Mouse (Mus musculus) kidney, embryonic 14.5 days (tissue): ENCODE measurements at regions not wholly inside any gene's neighbourhood (a gene's known extent, or its start where the extent isn't known, plus 50 kb on each side); places are given as distances from the start of the nearest gene placed in this dataset.

Experiments
- ATAC-seq: fragments of 200-750 bp; cut with Nextera tagmentation; 2 replicates; pipeline ENCODE4 v1.8.0; 2017; ENCODE audit warnings: moderate number of reproducible peaks, mild to moderate bottlenecking, moderate TSS enrichment, moderate library complexity; ENCODE audit not compliant: low FRiP score, low TSS enrichment
- H3K27ac ChIP-seq: fragments of 300-500 bp; sonication (generic); 2 replicates; pipeline ENCODE4 v1.5.1; 2014; ENCODE audit warnings: low read depth, mild to moderate bottlenecking, low read length, moderate library complexity, mixed read lengths
- H3K27me3 ChIP-seq: fragments of 300-500 bp; sonication (generic); 2 replicates; pipeline ENCODE4 v1.6.1; 2014; ENCODE audit warnings: mild to moderate bottlenecking, low read length; ENCODE audit not compliant: control insufficient read depth, insufficient read depth
- H3K36me3 ChIP-seq: fragments of 300-500 bp; sonication (generic); 2 replicates; pipeline ENCODE4 v1.6.1; 2014; ENCODE audit warnings: low read length, mixed read lengths; ENCODE audit not compliant: control insufficient read depth, insufficient read depth
- H3K4me1 ChIP-seq: fragments of 300-500 bp; sonication (generic); 2 replicates; pipeline ENCODE4 v1.6.1; 2014; ENCODE audit warnings: low read length, mixed read lengths; ENCODE audit not compliant: control insufficient read depth, insufficient read depth
- H3K4me2 ChIP-seq: fragments of 300-500 bp; sonication (generic); replicated peaks from 2 replicates; pipeline ENCODE4 v1.6.1; 2014; ENCODE audit warnings: low read depth, mild to moderate bottlenecking, low read length
- H3K4me3 ChIP-seq: fragments of 300-500 bp; sonication (generic); 2 replicates; pipeline ENCODE4 v1.5.1; 2014; ENCODE audit warnings: mild to moderate bottlenecking, low read length
- H3K9ac ChIP-seq: fragments of 300-500 bp; sonication (generic); 2 replicates; pipeline ENCODE4 v1.6.1; 2014; ENCODE audit warnings: low read depth, mild to moderate bottlenecking, low read length, moderate library complexity
- H3K9me3 ChIP-seq: fragments of 300-500 bp; sonication (generic); 2 replicates; pipeline ENCODE4 v1.6.1; 2016; ENCODE audit warnings: low read length; ENCODE audit not compliant: control insufficient read depth
- WGBS: fragments of 180-500 bp; shearing (Covaris S2); extraction: QIAGEN DNeasy Blood & Tissue Kit; methylation state at CpG from one replicate; pipeline ENCODE4 v1.1.7; 2014; 5-methylcytosine and 5-hydroxymethylcytosine counted together

DNA sequence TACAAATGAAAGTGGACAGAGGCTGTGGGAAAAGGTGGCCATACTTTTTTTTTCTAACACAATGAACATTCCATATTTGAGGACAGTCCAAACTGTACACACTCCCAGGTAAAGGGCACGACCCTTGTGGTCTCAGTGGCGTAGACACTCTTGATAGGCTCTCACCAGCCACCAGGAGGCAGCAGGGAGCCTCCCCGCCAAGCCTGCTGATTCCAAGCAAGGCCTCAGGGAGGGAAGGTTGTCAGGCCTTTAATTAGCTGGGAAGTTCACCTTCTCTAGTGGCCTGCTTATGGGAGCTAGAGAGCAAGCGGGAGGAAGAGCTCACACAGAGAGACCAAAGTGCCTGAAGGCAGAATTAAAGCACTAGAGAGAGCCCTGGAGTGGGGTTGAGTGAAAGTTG is 403.7 kb downstream of the Zfp536 start:
- Histone ChIP-seq H3K4me2 (no peak overlapping the region), H3K27ac (no peak overlapping the region), H3K4me3 (no peak overlapping the region), H3K9me3 (no peaks in the 10 kb centered on the region), H3K9ac (no peak overlapping the region), H3K27me3 (no peaks in the 10 kb centered on the region), H3K36me3 (no peaks in the 10 kb centered on the region), H3K4me1 (0 out of 2 replicates have a peak, but pooled peaks cover 4% of the 10 kb centered on the region)
- ATAC-seq, result no peak
- WGBS, result 52% methylated on average over 4 of the region's 4 CpGs

DNA sequence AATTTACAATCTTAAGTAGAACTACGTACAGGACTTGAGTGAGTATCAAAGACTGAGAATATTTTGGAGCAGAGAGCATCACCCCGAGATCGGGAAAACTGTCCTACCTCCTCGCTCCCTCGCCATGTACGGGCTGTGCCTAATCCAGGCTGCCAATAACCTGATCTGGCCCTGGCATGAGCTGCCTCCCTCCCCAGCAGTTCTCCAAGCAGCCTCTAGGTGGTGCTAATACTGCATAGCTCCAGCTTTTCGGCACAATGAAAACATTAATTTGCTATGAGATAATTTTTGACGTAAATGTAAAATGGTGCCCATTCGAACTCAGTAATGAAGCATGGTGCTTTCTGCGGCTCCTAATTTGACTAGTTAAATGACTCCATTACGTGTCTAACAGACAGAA is 399.6 kb downstream of the Zfp536 start:
- H3K4me3 ChIP-seq, result no peak overlapping the region

DNA sequence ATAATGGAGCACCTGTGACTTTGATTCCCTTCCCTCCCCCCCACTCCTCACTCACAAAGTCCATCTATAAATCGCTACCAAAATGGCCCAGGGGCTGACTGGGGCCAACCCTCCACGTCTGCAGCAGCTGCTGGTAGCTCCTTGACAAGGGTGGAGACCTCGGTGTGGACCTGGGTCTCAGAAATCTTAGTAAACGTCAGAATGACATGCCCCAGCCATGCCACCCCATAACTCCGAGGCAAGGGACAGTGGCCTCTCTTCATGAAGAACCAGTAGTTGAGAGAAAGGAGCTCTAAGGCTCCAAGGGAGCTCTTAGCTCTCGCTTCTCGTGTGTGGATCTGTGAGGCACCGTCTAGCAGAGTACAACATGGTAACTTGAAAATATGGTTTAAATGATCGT is 398.4 kb downstream of the Zfp536 start:
- no peaks in the 10 kb centered on the region for H3K9me3 ChIP-seq
- no peaks in the 10 kb centered on the region for H3K36me3 ChIP-seq
- H3K27ac ChIP-seq, result no peak overlapping the region
- no peak overlapping the region for H3K4me2 ChIP-seq
- no peak overlapping the region for H3K9ac ChIP-seq
- no peaks in the 10 kb centered on the region for H3K27me3 ChIP-seq
- peaks cover 10% of the 10 kb centered on the region for H3K4me1 ChIP-seq
- no peak for ATAC-seq
- 47% methylated on average over 9 of the region's 9 CpGs for WGBS
- no peak overlapping the region for H3K4me3 ChIP-seq

More for the DNA sequence above, 399.6 kb downstream of the Zfp536 start:
- Histone ChIP-seq H3K9ac (no peak overlapping the region), H3K36me3 (no peaks in the 10 kb centered on the region), H3K27ac (no peak overlapping the region), H3K4me2 (peak overlapping the region; percentile 31), H3K9me3 (no peaks in the 10 kb centered on the region), H3K27me3 (no peaks in the 10 kb centered on the region), H3K4me1 (peaks cover 10% of the 10 kb centered on the region)
- ATAC-seq, result 0 out of 2 replicates have a peak, but pooled peaks have one; percentile 52
- WGBS, result 11% methylated on average over 11 of the region's 11 CpGs

DNA sequence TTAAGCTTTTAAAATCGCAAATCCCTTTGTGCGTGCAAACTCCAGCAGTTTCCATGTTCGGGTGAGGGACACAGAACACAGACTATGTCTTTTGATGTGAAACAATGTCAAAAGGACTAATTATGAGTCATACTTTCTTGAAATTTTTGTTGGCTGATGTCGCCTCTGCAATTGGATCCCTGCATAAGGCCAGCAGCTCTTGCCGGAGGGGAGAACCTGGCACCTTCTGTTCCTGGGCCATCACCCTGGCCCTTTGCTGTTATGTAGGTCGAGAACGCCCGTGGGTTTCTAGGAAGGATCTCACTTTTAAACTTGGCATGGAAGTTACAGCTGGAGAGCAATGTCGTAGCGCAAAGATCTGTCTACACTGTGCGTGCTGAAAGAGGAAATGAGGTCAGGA is 397.9 kb downstream of the Zfp536 start:
- Histone ChIP-seq H3K4me3 (no peak overlapping the region), H3K9me3 (no peaks in the 10 kb centered on the region), H3K27ac (no peak overlapping the region), H3K9ac (no peak overlapping the region), H3K4me2 (no peak overlapping the region), H3K27me3 (no peaks in the 10 kb centered on the region), H3K4me1 (peaks cover 10% of the 10 kb centered on the region), H3K36me3 (no peaks in the 10 kb centered on the region)
- WGBS, result 50% methylated on average over 11 of the region's 11 CpGs
- no peak for ATAC-seq

DNA sequence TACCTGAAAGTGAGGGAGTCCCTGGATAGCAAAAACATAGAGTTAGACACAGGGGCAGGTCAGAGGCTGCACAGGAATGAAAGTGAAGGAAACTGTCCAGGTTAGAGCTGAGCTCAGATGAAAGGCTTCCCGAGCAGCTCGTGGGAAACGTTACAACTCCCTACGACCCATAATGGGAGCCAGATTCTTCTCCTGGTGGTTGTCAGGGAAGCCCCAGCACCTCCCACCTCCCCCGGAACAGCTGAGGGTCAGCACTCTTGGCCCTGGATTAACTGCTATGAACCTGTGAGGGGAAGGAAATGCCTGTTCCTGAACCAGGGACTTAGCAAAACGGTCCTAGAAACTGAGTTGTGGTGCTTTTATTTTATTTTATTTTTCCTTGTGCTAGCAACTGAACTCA is 397.2 kb downstream of the Zfp536 start:
- Histone ChIP-seq H3K4me1 (peaks cover 10% of the 10 kb centered on the region), H3K27me3 (no peaks in the 10 kb centered on the region), H3K4me2 (no peak overlapping the region), H3K4me3 (no peak overlapping the region), H3K9ac (no peak overlapping the region), H3K27ac (no peak overlapping the region), H3K9me3 (no peaks in the 10 kb centered on the region), H3K36me3 (no peaks in the 10 kb centered on the region)
- no peak for ATAC-seq
- 9% methylated on average over 6 of the region's 6 CpGs for WGBS

DNA sequence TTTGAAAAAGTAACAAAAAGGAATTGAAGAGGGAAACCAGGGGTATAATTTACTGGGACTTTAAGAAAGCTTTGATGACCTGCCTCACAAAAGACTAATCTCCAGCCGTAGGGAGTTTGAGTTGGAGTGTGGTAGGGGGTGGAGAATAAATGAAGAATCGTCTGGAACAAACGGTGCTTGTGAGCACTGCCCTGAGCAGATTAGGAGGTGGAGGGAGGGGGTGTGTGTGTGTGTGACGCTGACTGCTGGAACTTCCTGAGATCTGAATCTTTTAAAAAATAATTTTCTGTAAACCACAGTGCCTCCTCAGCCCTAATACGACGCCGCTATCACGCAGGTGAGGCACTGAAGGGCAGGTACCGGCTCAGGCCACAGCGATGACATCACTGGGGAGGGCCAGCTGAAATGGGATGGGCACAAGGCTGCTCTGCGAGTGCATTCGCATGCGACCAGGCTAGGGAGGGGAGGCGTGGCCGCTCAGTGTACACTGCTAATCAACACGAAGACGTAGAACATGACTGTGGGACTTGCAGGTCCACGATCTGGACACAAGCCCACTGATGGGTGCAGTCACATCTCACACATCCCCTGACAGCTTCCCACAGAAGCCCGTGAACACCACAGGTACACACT is 395.4 kb downstream of the Zfp536 start:
- WGBS, result 36% methylated on average over 19 of the region's 19 CpGs
- Histone ChIP-seq H3K9ac (no peak overlapping the region), H3K9me3 (no peaks in the 10 kb centered on the region), H3K4me1 (peaks cover 6% of the 10 kb centered on the region), H3K4me3 (no peak overlapping the region), H3K4me2 (no peak overlapping the region), H3K36me3 (no peaks in the 10 kb centered on the region), H3K27ac (no peak overlapping the region), H3K27me3 (no peaks in the 10 kb centered on the region)
- ATAC-seq, result peak; percentile 56

- H3K4me3 ChIP-seq, result no peak overlapping the region
- no peaks in the 10 kb centered on the region for H3K36me3 ChIP-seq
- no peak for ATAC-seq
- H3K27me3 ChIP-seq, result no peaks in the 10 kb centered on the region
- no peak overlapping the region for H3K9ac ChIP-seq
- WGBS, result 93% methylated on average over 8 of the region's 8 CpGs
- no peak overlapping the region for H3K27ac ChIP-seq
- no peak overlapping the region for H3K4me2 ChIP-seq
- no peaks in the 10 kb centered on the region for H3K4me1 ChIP-seq
- no peaks in the 10 kb centered on the region for H3K9me3 ChIP-seq
These were observed 385.6 kb downstream of the Zfp536 start for GRCm38 (mm10) chr7:37387871-37388270.

DNA sequence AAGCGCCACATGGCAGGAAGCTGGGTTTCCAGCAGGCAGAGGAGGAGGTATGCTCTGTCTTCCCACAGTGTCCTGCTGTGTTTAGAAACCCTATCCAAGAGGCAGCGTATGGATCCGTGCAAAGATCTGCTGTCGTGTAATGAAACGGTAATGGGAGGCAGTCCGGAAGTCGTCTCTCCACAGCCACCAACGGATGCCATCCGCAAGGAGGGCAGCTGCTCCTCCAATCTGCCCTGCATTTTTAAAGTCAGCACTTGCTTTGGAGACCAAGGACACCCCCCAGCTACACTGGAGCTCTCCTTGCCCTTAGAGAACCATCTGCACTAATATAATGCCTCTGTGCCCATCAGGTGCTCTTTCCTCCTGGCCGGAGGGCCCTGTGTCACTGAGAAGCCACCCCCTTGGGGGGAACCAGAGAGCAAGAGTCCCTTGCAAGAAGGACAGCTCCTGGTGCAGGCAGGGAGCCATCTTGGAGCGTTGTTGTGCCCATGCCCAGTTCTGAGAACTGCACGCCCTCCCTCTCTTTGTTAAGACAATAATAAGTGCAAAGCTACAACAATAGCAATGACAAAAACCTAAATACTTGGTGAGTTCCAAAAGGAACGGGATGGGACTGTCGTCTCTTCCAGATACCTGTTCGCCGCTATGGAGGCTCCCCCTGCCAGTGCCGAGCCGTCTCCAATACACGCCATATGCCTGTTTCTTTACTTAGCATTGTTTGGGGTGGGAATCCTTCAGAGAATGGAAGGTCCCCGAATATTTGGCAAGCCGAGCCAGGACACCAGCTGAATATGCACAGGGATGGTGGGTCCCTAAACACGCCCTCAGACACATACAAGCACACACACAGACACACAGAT is 384.4 kb downstream of the Zfp536 start:
- Histone ChIP-seq H3K4me3 (no peak overlapping the region), H3K9ac (no peak overlapping the region), H3K4me1 (no peaks in the 10 kb centered on the region), H3K27me3 (no peaks in the 10 kb centered on the region), H3K4me2 (no peak overlapping the region), H3K36me3 (no peaks in the 10 kb centered on the region), H3K27ac (no peak overlapping the region), H3K9me3 (no peaks in the 10 kb centered on the region)
- WGBS, result 86% methylated on average over 22 of the region's 22 CpGs
- ATAC-seq, result no peak

DNA sequence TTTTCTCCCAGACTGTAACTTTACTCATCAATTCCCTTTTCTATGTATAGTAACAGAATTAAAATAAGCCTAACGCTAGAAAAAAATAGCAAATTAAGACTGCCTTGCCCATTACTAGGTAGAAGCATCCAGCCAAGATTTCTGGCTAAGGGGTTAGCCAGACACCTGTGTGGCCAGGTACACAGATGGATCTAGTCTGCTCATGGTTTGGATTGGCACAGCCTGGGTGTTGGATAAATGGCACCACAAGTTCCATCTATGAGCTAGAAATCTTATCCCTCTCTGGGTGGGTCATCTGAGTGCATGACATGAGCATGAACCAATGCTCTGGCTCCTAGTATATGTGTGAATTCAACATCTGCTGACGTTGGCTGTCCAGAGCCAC is 383.7 kb downstream of the Zfp536 start:
- no peaks in the 10 kb centered on the region for H3K4me1 ChIP-seq
- no peak overlapping the region for H3K9ac ChIP-seq
- 83% methylated on average over 2 of the region's 2 CpGs for WGBS
- no peak for ATAC-seq
- H3K27me3 ChIP-seq, result no peaks in the 10 kb centered on the region
- no peaks in the 10 kb centered on the region for H3K9me3 ChIP-seq
- no peak overlapping the region for H3K4me3 ChIP-seq
- H3K4me2 ChIP-seq, result no peak overlapping the region
- no peaks in the 10 kb centered on the region for H3K36me3 ChIP-seq
- H3K27ac ChIP-seq, result no peak overlapping the region
